Mouse (Mus musculus): Measurements from ENCODE around the gene Tent4b.

GRCm38 (mm10) chr8:88279670-88280069 is 80.7 kb downstream of the Tent4b start:
- TF ChIP-seq MYOD1 (IDR thresholded peaks at IDR 0.05; ENCODE audit: control insufficient read depth, insufficient read length, low read depth): no peak
- TF ChIP-seq CEBPB (IDR thresholded peaks at IDR 0.05; ENCODE audit: low read depth): no peak
- no peak for TF ChIP-seq CTCF (IDR thresholded peaks at IDR 0.05; ENCODE audit: control insufficient read depth, insufficient read depth, insufficient read length)
- TF ChIP-seq MAX (IDR thresholded peaks at IDR 0.05): no peak
- TF ChIP-seq USF1 (IDR thresholded peaks at IDR 0.05; ENCODE audit: low read depth): no peak
- TF ChIP-seq FOSL1 (IDR thresholded peaks at IDR 0.05; ENCODE audit: insufficient read depth, low read length, poor library complexity, severe bottlenecking): no peak

Data from C2C12 (cell line).